Mouse (Mus musculus): ENCODE measurements at regions not wholly inside any gene's neighbourhood (a gene's known extent, or its start where the extent isn't known, plus 50 kb on each side); places are given as distances from the start of the nearest gene placed in this dataset.

DNA sequence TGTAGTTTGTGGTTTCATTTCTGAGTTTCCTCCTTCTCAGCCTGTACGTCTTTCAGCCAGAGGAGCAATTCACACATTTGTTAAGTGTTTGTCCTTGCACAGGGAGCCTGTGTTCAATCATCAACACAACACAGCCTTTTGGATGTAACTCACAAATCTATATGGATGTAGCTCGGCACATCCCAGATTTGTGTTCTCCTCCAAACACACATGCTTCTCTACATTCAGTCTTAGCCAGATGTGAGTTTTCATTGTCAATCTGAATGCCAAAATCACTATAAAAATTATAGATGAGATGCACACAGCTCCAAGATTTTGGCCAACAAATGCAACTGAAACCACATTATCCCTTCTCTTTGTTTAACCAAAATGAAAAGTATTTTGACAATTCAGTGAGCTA is 380.9 kb downstream of the Gm9195 start:
- no peak for TF ChIP-seq GATA1 (IDR thresholded peaks at IDR 0.05; ENCODE audit: borderline replicate concordance, low read length)
- TF ChIP-seq FLI1 (IDR thresholded peaks at IDR 0.05; ENCODE audit: low read length), result no peak

Data from megakaryocyte, embryonic 14.5 days (primary cell).